Mouse (Mus musculus) ovary, postnatal 10 days (tissue): Measurements from ENCODE around the gene AU022252.

ENCODE experiments used
- DNase-seq: peaks from one replicate; pipeline ENCODE4 v3.0.0; 2022; ENCODE audit warnings: low spot score

Gene AU022252

DNA sequence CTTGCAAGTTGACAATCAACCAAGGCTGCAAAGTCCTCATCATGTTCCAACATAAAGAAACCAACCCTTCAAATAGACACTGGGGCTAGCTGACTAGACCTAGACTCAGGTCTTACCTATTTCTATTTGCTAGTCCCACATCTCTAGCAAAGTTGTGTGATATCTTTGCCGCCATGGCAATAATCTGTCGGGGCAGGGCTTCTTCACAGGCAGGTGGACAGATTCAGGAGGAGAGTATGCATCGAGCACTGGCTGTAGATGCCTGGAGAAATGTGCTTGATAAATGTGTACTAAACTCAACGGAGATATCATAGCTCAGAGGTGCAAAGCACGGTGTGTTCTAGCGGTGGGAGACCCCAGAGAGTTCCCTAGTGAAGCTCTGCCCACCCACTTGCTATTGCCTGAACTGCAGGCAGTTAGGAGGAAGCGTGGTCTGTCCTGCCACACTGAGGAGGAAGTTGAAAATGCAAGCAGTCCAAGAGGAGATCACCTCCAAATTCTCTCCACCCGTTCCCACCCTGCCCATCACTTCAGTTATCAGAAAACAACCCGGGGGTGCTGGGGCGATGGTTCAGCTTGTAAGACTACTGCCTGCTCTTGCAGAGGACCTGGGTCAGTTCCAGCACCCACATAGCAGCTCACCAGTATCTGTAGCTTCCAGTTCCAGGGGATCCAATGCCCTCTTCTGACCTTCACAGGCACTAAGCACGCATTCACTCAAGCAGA is 44.3 kb downstream of the AU022252 start:
- no peak for DNase-seq

DNA sequence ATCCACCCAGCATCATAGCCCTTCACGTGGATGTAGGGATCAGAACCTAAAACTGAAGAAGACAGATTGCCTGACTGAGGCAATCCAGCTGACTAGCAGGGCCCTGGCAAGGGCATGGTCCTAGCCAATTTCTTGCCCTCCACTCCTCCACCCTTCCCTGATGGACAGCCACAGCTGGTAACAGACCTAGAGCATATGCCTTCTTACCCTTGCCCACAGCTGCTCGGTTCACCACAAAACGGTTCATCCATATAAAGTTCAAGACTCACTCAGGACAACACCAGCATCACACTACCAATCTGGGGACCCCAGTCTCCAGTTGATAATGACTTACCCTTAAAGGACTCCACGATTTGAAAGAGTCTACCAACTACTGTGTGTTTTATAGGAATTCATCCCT is 46.7 kb downstream of the AU022252 start:
- no peak for DNase-seq

GRCm38 (mm10) chr4:119183525-119183924 is 49.0 kb downstream of the AU022252 start:
- no peak for DNase-seq

GRCm38 (mm10) chr4:119181456-119181855 is 51.1 kb downstream of the AU022252 start:
- no peak for DNase-seq

- DNase-seq, result no peak
These were observed 52.3 kb downstream of the AU022252 start for GRCm38 (mm10) chr4:119180133-119180707.

DNA sequence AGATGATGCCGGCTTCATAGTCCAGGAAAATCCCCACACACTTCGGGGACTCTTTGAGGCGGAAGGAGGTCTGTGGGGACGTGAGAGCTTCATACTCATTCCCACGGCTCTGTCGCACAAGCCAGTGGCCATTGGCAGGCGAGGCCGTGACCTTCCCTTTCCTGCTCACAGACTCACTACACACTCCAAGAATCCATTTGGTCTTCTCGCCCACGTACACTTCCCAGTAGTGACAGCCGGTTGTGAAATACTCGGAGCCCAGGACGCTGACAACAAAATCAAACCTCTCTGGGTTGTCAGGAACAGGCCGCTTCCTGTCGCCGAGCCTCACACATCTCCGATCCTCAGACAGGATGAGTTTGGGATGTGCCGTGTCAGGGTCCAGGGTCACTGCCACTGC is 54.2 kb downstream of the AU022252 start:
- no peak for DNase-seq

- DNase-seq, result no peak
These were observed 54.8 kb downstream of the AU022252 start for GRCm38 (mm10) chr4:119177702-119178101.

GRCm38 (mm10) chr4:119173851-119174453 is 58.6 kb downstream of the AU022252 start, which contains the start of gene Zfp691:
TSS of gene Zfp691 (minus strand) at chr4:119174195.
- peak; percentile 79 for DNase-seq

- DNase-seq, result no peak
These were observed 59.4 kb downstream of the AU022252 start for GRCm38 (mm10) chr4:119172919-119173650.

DNA sequence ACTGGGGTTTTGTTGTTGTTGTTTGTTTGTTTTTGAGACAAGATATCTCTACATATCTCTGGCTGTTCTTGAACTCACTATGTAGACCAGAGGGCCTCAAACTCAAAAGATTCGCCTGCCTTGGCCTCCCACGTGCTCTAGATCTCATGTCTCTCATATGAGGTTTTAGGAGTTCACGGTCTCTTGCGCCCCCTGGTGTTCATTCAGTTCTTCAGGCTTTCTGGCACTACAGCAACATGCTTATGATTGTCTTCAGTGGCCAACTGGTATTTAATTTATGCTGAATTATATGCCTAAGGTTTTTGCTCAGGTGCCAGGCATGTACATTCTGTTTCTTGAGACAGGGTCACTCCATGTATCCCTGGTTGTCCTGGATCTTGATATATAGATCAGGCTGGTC is 64.8 kb downstream of the AU022252 start:
- peak; percentile 51 for DNase-seq

GRCm38 (mm10) chr4:119167068-119167467 is 65.4 kb downstream of the AU022252 start:
- DNase-seq, result no peak

- no peak for DNase-seq
These were observed 66.6 kb downstream of the AU022252 start for GRCm38 (mm10) chr4:119165916-119166315.

DNA sequence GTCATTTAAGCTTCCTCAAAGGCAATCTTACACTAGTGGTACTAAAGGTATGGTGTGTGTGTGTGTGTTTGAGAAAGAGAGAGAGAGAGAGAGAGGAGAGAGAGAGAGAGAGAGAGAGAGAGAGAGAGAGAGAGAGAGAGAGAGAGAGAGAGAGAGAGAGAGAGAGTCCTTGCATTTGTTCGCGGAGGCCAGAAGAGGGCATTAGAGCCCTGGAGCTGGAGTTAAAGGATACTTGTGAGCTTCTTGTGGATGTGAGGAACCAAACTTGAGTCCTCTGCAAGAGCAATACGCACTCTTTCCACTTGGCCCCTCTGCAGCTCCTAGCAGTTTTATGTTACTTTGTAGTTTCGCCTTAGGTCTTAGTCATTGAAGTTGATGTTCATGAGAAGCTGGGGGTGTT is 69.5 kb downstream of the AU022252 start:
- DNase-seq, result no peak

GRCm38 (mm10) chr4:119161358-119161757 is 71.2 kb downstream of the AU022252 start:
- no peak for DNase-seq

DNA sequence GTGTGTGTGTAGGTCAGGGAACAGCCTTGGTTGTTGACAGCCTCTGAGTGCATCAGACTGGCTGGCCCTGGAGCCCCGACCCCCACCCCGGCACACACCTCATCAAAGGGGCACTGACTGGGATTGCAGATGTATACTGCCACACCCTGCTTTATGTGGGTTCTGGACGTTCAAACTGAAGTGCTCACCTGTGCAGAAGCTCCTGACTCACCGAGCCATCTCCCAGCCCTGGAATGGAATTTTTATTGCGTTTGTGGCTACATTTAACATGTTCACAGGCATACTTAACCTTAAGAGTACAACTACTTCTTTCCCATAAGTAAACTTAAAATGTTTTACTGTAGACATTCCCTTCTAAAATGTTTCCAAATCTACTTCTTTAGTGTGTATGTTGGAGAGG is 74.6 kb downstream of the AU022252 start:
- DNase-seq, result no peak

- no peak for DNase-seq
These were observed 75.3 kb downstream of the AU022252 start for GRCm38 (mm10) chr4:119157186-119157585.
